Comparison of ENCODE assay signal across 17 mouse cellular contexts in the genomic region with DNA sequence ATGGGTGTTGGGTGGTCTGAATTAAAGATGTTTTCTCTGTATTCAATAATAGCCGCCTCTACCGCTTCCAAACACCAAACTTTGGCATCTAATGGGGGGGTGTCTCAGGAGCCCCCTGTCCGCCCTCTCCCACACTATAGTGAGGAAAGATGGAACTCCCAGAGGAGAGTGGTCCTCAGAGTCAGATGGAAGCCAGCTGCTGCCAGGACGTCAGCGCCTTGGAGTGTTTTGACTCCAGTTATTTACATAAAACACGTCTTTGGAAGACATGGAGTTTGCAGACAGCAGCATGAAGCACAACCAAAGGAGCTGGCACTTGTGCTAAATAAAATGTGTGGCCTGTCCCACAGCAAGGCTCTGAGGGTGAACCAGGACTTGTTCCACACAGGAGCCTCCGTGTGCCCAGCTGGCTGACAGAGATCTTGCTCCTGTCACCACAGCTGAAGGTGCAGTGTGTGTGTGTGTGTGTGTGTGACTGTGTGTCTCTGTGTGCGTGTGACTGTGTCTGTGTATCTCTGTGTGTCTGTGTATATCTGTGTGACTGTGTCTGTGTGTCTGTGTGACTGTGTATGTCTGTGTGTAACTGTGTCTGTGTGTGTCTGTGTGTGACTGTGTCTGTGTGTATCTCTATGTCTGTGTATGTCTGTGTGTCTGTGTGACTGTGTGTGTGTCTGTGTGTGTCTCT. TPM values are rescaled to one million over a fixed set of nuclear protein-coding genes. Genes with fewer than 3 reads are reported as not detected.
DNase-seq lines count a peak whose midpoint lies in the region; ATAC-seq and TF ChIP-seq lines count a peak whose summit lies in the region.
"Had no signal": no experiment of that assay in that cellular context is flagged by ENCODE, and none has a peak within 500 bp of the region (broad histone marks: within the 10 kb centered on the region; RNA-seq: fewer than 3 reads in every experiment).

No protein-coding gene starts in this region.

- no peak overlapping the region for H3K4me2 ChIP-seq in heart, embryonic 16.5 days (ENCODE audit: low read depth, low read length)
- no peak overlapping the region for H3K4me2 ChIP-seq in liver, embryonic 11.5 days
- H3K4me2 ChIP-seq in stomach, embryonic 14.5 days (replicated peaks; ENCODE audit: low read depth, low read length): no peak overlapping the region
- H3K4me2 ChIP-seq in stomach, postnatal 0 days (replicated peaks; ENCODE audit: low read depth): no peak overlapping the region
- H3K4me2 ChIP-seq: limb, embryonic 13.5 days had no signal

- 49% methylated on average over 8 of the region's 8 CpGs for WGBS in heart, embryonic 16.5 days
- WGBS in liver, embryonic 11.5 days: 67% methylated on average over 8 of the region's 8 CpGs
- 35% methylated on average over 8 of the region's 8 CpGs for WGBS in stomach, embryonic 14.5 days
- WGBS in stomach, postnatal 0 days: 42% methylated on average over 8 of the region's 8 CpGs

- TF ChIP-seq CTCF in stomach, postnatal 0 days (IDR thresholded peaks at IDR 0.05; ENCODE audit: low read depth): no peak

- intact Hi-C loops in heart, postnatal 36 days (cut with DNase I): no loop called here

- peaks cover 11% of the 10 kb centered on the region for H3K9me3 ChIP-seq in heart, embryonic 16.5 days (replicated peaks; ENCODE audit: control insufficient read depth, low read length)
- peaks cover 8% of the 10 kb centered on the region; the same call in 1 of the 2 replicates for H3K9me3 ChIP-seq in liver, embryonic 11.5 days (ENCODE audit: control insufficient read depth, low read length)
- H3K9me3 ChIP-seq in stomach, embryonic 14.5 days (ENCODE audit: control insufficient read depth, low read depth, low read length): 0 out of 2 replicates have a peak, but pooled peaks cover 3% of the 10 kb centered on the region
- no peaks in the 10 kb centered on the region for H3K9me3 ChIP-seq in stomach, postnatal 0 days (ENCODE audit: control insufficient read depth, low read length)
- H3K9me3 ChIP-seq: limb, embryonic 13.5 days; midbrain, embryonic 15.5 days had no signal

- peaks cover 6% of the 10 kb centered on the region; the same call in 1 of the 2 replicates for H3K36me3 ChIP-seq in heart, embryonic 16.5 days (ENCODE audit: control insufficient read depth, insufficient read depth)
- H3K36me3 ChIP-seq in liver, embryonic 11.5 days (ENCODE audit: control insufficient read depth, insufficient read depth, low read length): no peaks in the 10 kb centered on the region
- no peaks in the 10 kb centered on the region for H3K36me3 ChIP-seq in stomach, embryonic 14.5 days (ENCODE audit: control insufficient read depth, insufficient read depth, low read length)
- H3K36me3 ChIP-seq in stomach, postnatal 0 days (ENCODE audit: control insufficient read depth, insufficient read depth, low read length): no peaks in the 10 kb centered on the region
- H3K36me3 ChIP-seq: hindbrain, embryonic 10.5 days; limb, embryonic 13.5 days; midbrain, embryonic 15.5 days had no signal

- H3K4me3 ChIP-seq in heart, embryonic 16.5 days (ENCODE audit: low read length): no peak overlapping the region
- no peak overlapping the region for H3K4me3 ChIP-seq in liver, embryonic 11.5 days (ENCODE audit: low read depth, low read length)
- no peak overlapping the region for H3K4me3 ChIP-seq in stomach, embryonic 14.5 days (ENCODE audit: low read depth, low read length)
- H3K4me3 ChIP-seq in stomach, postnatal 0 days (ENCODE audit: low read depth, low read length): no peak overlapping the region
- H3K4me3 ChIP-seq: erythroblast, embryonic 14.5 days; hindbrain, embryonic 10.5 days; limb, embryonic 13.5 days; midbrain, embryonic 15.5 days had no signal

- H3K9ac ChIP-seq in heart, embryonic 16.5 days (ENCODE audit: low read length): peak overlapping the region; percentile 5; the same call in 1 of the 2 replicates
- H3K9ac ChIP-seq in liver, embryonic 11.5 days (ENCODE audit: low read depth, low read length): peak overlapping the region; percentile 26
- no peak overlapping the region for H3K9ac ChIP-seq in stomach, embryonic 14.5 days (replicated peaks; ENCODE audit: low read depth, low read length)
- H3K9ac ChIP-seq in stomach, postnatal 0 days (ENCODE audit: low read length): no peak overlapping the region
- H3K9ac ChIP-seq: limb, embryonic 13.5 days; midbrain, embryonic 15.5 days had no signal

- peaks cover 22% of the 10 kb centered on the region for H3K4me1 ChIP-seq in heart, embryonic 16.5 days (ENCODE audit: control insufficient read depth, insufficient read depth, low read length)
- H3K4me1 ChIP-seq in liver, embryonic 11.5 days (replicated peaks; ENCODE audit: control insufficient read depth, insufficient read depth, low read length): peaks cover 21% of the 10 kb centered on the region
- peaks cover 22% of the 10 kb centered on the region; the same call in 1 of the 2 replicates for H3K4me1 ChIP-seq in stomach, embryonic 14.5 days (ENCODE audit: control insufficient read depth, insufficient read depth, low read length)
- no peaks in the 10 kb centered on the region for H3K4me1 ChIP-seq in stomach, postnatal 0 days (replicated peaks; ENCODE audit: control insufficient read depth, insufficient read depth)
- H3K4me1 ChIP-seq: limb, embryonic 13.5 days had no signal

- DNase-seq in heart, postnatal 36 days: no peak
- DNase-seq in liver, embryonic 11.5 days (ENCODE audit: low spot score): no peak
- DNase-seq in liver: no peak
- DNase-seq in stomach, postnatal 0 days (ENCODE audit: low spot score): no peak
- DNase-seq in natural killer cell, adult 2 months (ENCODE audit: low spot score in 2 of 2): no peak
- DNase-seq: cerebellum, adult 8-10 months; gastrocnemius, postnatal 25 days; kidney, postnatal 14 days; lung, postnatal 36 days; thymus, postnatal 25 days had no signal

- ATAC-seq in heart, embryonic 16.5 days (replicated peaks; ENCODE audit: extremely low read depth, insufficient read depth, low FRiP score): 0 out of 2 replicates have a peak, but pooled peaks have one; percentile 16
- no peak; the same call in 1 of the 2 replicates for ATAC-seq in liver, embryonic 11.5 days (replicated peaks; ENCODE audit: low FRiP score)
- ATAC-seq in stomach, embryonic 14.5 days (ENCODE audit: insufficient number of reproducible peaks, insufficient read depth, low FRiP score, low read depth): peak; percentile 56; the same call in 1 of the 2 replicates
- no peak for ATAC-seq in stomach, postnatal 0 days (ENCODE audit: low FRiP score, low TSS enrichment)
- ATAC-seq: forebrain, embryonic 14.5 days; midbrain, embryonic 15.5 days had no signal

- peak overlapping the region; percentile 35 for H3K27ac ChIP-seq in heart, embryonic 16.5 days (ENCODE audit: low read length)
- peak overlapping the region; percentile 79 for H3K27ac ChIP-seq in liver, embryonic 11.5 days (ENCODE audit: low read depth, low read length)
- peak overlapping the region; percentile 55; the same call in 1 of the 2 replicates for H3K27ac ChIP-seq in stomach, embryonic 14.5 days (ENCODE audit: low read length)
- no peak overlapping the region for H3K27ac ChIP-seq in stomach, postnatal 0 days (replicated peaks)
- H3K27ac ChIP-seq: hindbrain, embryonic 10.5 days; limb, embryonic 13.5 days; midbrain, embryonic 15.5 days had no signal

- peaks cover 3% of the 10 kb centered on the region for H3K27me3 ChIP-seq in heart, embryonic 16.5 days (ENCODE audit: control insufficient read depth, insufficient read depth, low read length)
- H3K27me3 ChIP-seq in liver, embryonic 11.5 days (replicated peaks; ENCODE audit: control insufficient read depth, insufficient read depth, low read length): no peaks in the 10 kb centered on the region
- no peaks in the 10 kb centered on the region for H3K27me3 ChIP-seq in stomach, embryonic 14.5 days (ENCODE audit: control insufficient read depth, insufficient read depth, low read length)
- no peaks in the 10 kb centered on the region for H3K27me3 ChIP-seq in stomach, postnatal 0 days (ENCODE audit: control insufficient read depth, insufficient read depth, low read length)
- H3K27me3 ChIP-seq: limb, embryonic 13.5 days; midbrain, embryonic 15.5 days had no signal

- no peak for TF ChIP-seq EP300 in stomach, postnatal 0 days (optimal IDR thresholded peaks at IDR 0.05)

RNA-seq across cellular contexts. Expression of a gene that starts 20.2 kb away (rescaled TPM):
- polyA plus RNA-seq in heart, embryonic 16.5 days (2015; fragmentation: Nextera tagmentation; extraction: Ambion mirVana): 30.9 and 31.7 TPM in 2 replicates
- total RNA-seq in heart, postnatal 36 days (2021): 10 to 100 TPM; 26.9 to 37.1 TPM
- polyA plus RNA-seq in liver, embryonic 11.5 days (2014; fragmentation: Nextera tagmentation; extraction: Ambion mirVana): 28.1 and 33.5 TPM in 2 replicates
- 32.4 and 33.0 TPM in 2 replicates for polyA plus RNA-seq in stomach, embryonic 14.5 days (2014; fragmentation: Nextera tagmentation; extraction: Ambion mirVana)
- 8.0 and 9.4 TPM in 2 replicates for polyA plus RNA-seq in stomach, postnatal 0 days (2015; fragmentation: Nextera tagmentation; extraction: Ambion mirVana)

RNA-seq across cellular contexts. Expression of a gene that starts 45.9 kb away (rescaled TPM):
- polyA plus RNA-seq in heart, embryonic 16.5 days (2015; fragmentation: Nextera tagmentation; extraction: Ambion mirVana): 1.1 and 1.5 TPM in 2 replicates
- 1 to 10 TPM; 1.6 to 1.7 TPM for total RNA-seq in heart, postnatal 36 days (2021)
- polyA plus RNA-seq in liver, embryonic 11.5 days (2014; fragmentation: Nextera tagmentation; extraction: Ambion mirVana): 0.96 and 1.2 TPM in 2 replicates
- 0.80 and 1.1 TPM in 2 replicates for polyA plus RNA-seq in stomach, embryonic 14.5 days (2014; fragmentation: Nextera tagmentation; extraction: Ambion mirVana)
- 1.4 and 1.5 TPM in 2 replicates for polyA plus RNA-seq in stomach, postnatal 0 days (2015; fragmentation: Nextera tagmentation; extraction: Ambion mirVana)
- polyA plus RNA-seq: erythroblast, embryonic 14.5 days had no signal

Comparison
In these comparisons a context has a peak if more than half of its experiments do, and no peak if none do; other contexts are left out.
1. ATAC-seq: peak in heart, embryonic 16.5 days (single experiment) and stomach, embryonic 14.5 days (single experiment); none in liver, embryonic 11.5 days (single experiment) and stomach, postnatal 0 days (single experiment).
2. H3K9ac ChIP-seq: peak in heart, embryonic 16.5 days (single experiment) and liver, embryonic 11.5 days (single experiment); none in stomach, embryonic 14.5 days (single experiment) and stomach, postnatal 0 days (single experiment).